Mouse (Mus musculus) urinary bladder, adult 2 months (tissue): ENCODE data around the gene Zp2. TPM values are rescaled to one million over a fixed set of nuclear protein-coding genes. Genes with fewer than 3 reads are reported as not detected.

Source experiments
- DNase-seq: peaks from one replicate; pipeline ENCODE4 v3.0.0; 2022; ENCODE audit warnings: low spot score
- polyA plus RNA-seq: library from polyadenylated mRNA; depleted of rRNA; stranded (reverse); fragments of >200 nt; gene quantifications from 2 replicates; pipeline ENCODE4 v1.2.3, GENCODE M21; 2012

The Zp2 gene
- polyA plus RNA-seq, 1 experiment = not detected

GRCm38 (mm10) chr7:120142743-120143142 lies 2.3 kb downstream of the Zp2 start:
- no peak for DNase-seq

- no peak for DNase-seq
These were observed 16.1 kb downstream of the Zp2 start for GRCm38 (mm10) chr7:120128951-120129350.

GRCm38 (mm10) chr7:120127686-120128059 lies 17.4 kb downstream of the Zp2 start:
- DNase-seq = no peak

GRCm38 (mm10) chr7:120126976-120127685 lies 18.0 kb downstream of the Zp2 start:
- no peak for DNase-seq

GRCm38 (mm10) chr7:120124844-120125243 lies 20.2 kb downstream of the Zp2 start:
- peak; percentile 36 for DNase-seq

DNA sequence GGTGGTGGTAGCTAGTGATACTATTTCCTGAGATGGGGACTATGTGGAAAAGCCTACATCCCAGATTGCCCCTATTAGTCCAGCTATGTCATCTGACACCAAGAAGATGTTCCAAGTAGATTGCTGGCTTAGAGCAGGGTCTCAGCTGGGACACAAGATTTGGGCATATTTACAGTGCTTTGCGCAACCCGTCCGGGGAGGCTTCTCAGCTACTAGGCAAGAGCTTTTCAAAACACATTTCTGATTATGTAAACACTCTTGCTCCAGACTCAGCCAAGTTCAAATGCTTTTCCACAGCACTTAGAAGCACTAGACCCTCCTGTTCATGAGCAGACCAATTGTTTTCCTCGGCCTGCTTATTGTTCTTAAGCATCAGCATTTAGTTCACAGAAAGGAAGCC lies 21.3 kb downstream of the Zp2 start:
- no peak for DNase-seq

DNA sequence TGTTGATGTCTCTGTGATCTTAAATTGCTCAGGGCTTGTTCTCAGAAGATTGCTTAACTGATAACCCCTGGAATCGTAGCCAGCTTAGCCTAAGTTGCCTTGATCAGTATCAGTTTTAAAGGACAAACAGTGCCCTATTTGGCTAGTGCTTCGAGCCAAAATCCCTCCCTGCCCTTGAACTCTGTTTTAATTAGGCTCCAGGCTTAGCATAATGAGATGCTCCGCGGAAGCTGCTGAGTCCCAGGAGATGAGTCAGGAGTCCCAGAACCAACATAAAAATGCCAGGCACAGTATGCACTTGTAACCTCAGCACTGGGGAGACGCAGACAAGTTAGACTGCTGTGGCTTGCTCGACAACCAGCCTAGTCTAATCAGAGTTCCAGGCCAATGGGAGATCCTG lies 27.6 kb downstream of the Zp2 start:
- DNase-seq = no peak

GRCm38 (mm10) chr7:120116976-120117375 lies 28.1 kb downstream of the Zp2 start:
- no peak for DNase-seq

- DNase-seq = no peak
These were observed 35.4 kb downstream of the Zp2 start for GRCm38 (mm10) chr7:120109676-120110075.

GRCm38 (mm10) chr7:120106356-120106755 lies 38.7 kb downstream of the Zp2 start:
- no peak for DNase-seq

DNA sequence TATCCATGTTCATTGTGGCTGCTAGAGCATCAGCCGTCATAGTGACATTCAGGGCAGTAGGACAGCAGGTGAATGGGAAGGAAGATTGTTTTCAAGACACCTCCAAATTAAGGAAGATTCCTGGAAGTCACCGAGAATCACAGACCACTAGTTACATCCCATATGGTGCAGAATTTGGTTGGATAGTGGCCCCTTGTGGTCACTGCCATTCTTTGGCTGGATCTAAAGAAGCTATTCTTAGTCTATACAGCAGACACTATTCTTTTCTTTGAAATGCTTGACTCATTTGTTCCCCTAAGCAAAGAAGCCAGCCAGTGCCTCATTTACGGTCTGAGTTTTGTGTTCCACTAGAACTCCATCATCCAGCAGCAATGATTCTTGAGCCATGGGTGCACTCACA lies 40.1 kb downstream of the Zp2 start:
- DNase-seq = no peak

GRCm38 (mm10) chr7:120103019-120103567 lies 42.0 kb downstream of the Zp2 start:
- DNase-seq = peak; percentile 56

DNA sequence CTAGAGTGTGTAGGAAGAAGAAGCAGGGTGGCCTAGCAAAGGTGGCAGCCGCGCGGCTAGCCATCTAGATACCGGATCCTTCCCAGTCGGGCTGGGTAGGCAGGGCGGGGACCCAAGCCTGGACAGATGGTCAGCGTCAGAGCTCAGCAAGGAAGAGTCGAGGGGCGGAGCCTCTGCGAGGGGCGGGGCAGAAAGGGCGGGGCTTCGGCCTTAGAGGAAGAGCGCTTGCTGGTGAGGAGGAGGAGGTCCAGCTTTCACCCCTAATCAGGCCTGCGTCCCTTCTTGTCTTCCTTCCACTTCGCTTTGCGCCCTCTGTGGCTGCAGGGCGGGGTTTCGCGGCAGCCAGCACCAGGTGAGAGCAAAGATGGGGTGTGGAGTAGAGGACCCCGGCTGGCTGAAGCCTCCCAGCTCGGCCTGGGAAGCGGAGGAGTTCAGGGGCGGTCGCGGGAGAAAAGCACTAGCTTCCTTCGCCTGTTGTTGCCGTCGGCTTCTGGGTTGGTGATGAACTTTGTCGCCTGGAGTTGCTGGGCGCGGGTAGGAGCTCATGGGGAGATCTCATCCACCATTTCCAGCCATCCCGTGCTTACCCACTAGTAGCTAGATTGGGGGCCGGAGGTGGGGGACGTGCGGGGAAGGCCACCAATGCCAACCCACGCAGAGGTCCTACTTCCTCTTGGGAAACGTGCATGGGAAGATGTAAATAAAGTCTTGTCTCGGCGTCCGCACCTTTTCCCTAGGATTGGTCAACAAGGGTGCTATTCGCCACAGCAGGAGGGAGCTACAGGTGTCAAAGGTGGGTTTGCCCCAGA lies 42.7 kb downstream of the Zp2 start, which contains the start of gene Tmem159:
Tmem159 (plus strand) TSS at position 190 of the 809 bp plus-strand sequence.
- peak; percentile 74 for DNase-seq

DNA sequence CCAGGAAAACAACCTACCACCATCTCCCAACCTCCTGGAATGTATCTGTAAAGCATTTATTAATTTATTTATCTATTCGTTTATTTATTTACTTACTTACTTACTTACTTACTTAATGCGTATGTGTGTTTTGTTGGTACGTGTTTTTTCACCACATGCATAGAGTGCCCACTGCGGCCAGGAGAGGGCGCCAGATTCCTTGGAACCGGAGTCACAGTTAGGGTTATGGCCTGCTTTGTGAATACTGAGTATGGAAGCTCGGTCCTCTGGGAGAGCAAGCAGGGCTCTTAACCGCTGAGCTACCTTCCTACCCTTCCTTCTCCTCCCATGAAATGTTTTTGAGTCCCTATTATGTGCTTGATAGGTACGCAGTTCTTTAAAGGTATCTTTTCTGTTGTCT lies 46.7 kb downstream of the Zp2 start:
- peak; percentile 70 for DNase-seq

DNA sequence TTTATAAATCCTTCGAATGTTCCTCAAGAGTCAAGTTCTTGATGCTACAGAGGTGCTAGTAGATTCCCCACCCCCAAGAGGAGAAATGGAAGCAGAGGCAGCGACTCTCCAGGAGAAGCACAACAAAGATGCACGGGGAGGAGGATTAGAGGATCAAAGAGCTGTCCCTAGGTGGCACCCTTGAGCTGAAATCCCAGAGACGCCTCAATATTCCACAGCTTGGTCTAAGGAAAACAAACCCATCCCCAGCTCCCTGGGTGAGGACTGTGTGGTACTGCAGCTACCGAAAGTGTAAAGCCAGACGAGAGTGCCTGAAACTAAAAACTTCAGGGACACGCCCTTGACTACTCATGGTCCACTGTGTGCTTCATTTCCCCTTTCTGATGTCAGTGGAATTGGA lies 47.2 kb downstream of the Zp2 start:
- no peak for DNase-seq

GRCm38 (mm10) chr7:120095180-120095579 lies 49.9 kb downstream of the Zp2 start, which contains the start of gene Dnah3:
TSS of gene Dnah3 (minus strand) at chr7:120095280.
- DNase-seq = no peak

GRCm38 (mm10) chr7:120094216-120094615 lies 50.9 kb downstream of the Zp2 start:
- DNase-seq = no peak

DNA sequence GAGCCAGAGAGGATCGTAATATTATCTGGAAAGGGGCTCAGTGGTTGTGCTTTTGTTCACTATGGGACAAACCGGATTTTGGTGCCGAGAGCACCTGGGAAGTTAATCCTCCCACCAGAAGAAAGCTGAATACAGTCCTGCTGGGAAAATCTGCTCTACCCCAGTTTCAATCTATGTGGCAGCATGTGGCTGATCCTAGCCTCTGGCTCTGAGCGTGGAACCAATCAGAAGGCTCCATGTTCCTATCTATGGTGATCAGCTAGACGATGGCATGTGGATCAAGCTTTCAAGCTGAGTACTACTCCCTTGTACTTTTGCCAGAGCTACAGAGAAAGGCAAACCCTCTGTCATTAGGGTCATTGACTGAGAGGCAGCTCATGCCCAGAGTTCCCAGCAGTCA lies 52.1 kb downstream of the Zp2 start:
- no peak for DNase-seq

GRCm38 (mm10) chr7:120080177-120080576 lies 64.9 kb downstream of the Zp2 start:
- no peak for DNase-seq
